Mouse (Mus musculus) cerebellum, postnatal 36 days (tissue): ENCODE data around the gene Pcnp.
A peak's percentile ranks its signal among the peaks of the same experiment; 100 is the strongest.
"Not testable (repeated sequence)": the region's sequence is repeated elsewhere in the genome, so short reads cannot be mapped to it uniquely, and the experiment has no call there.

Source experiments
- DNase-seq, 2 experiments: peaks; one replicate each; pipeline ENCODE4 v3.0.0; 2021 to 2022; ENCODE audit warnings: mixed read lengths in 2 of 2

The Pcnp gene

GRCm38 (mm10) chr16:56029661-56030082 is at the start of gene Pcnp:
Gene Pcnp, minus strand, starts transcription at chr16:56029739.
- DNase-seq, result peak; percentile 97 to 98

GRCm38 (mm10) chr16:56076121-56076869 is 46.8 kb upstream of the Pcnp start:
- peak; percentile 10 to 14 for DNase-seq

GRCm38 (mm10) chr16:56075222-56076111 is 45.9 kb upstream of the Pcnp start:
- peak; percentile 79 to 82 for DNase-seq

GRCm38 (mm10) chr16:56074565-56074964 is 45.0 kb upstream of the Pcnp start:
- peak in 1 of 2 experiments; percentile 10 for DNase-seq

GRCm38 (mm10) chr16:56074122-56074521 is 44.6 kb upstream of the Pcnp start:
- no peak for DNase-seq

GRCm38 (mm10) chr16:56073150-56073549 is 43.6 kb upstream of the Pcnp start:
- not testable (repeated sequence) for DNase-seq

- DNase-seq, result no peak
Observed at GRCm38 (mm10) chr16:56072533-56072932, 43.0 kb upstream of the Pcnp start.

GRCm38 (mm10) chr16:56071317-56072232 is 42.0 kb upstream of the Pcnp start:
- no peak for DNase-seq

- no peak for DNase-seq
Observed at GRCm38 (mm10) chr16:56068523-56069070, 39.1 kb upstream of the Pcnp start.

- DNase-seq, result no peak
Observed at GRCm38 (mm10) chr16:56066113-56066512, 36.6 kb upstream of the Pcnp start.

- DNase-seq, result peak; percentile 49
Observed at GRCm38 (mm10) chr16:56064334-56064990, 34.9 kb upstream of the Pcnp start.

- no peak for DNase-seq
Observed at GRCm38 (mm10) chr16:56062981-56063380, 33.4 kb upstream of the Pcnp start.

GRCm38 (mm10) chr16:56061995-56062594 is 32.6 kb upstream of the Pcnp start:
- no peak for DNase-seq

- DNase-seq, result no peak
Observed at GRCm38 (mm10) chr16:56058151-56058550, 28.6 kb upstream of the Pcnp start.

- no peak for DNase-seq
Observed at GRCm38 (mm10) chr16:56056944-56057590, 27.5 kb upstream of the Pcnp start.

- DNase-seq, result no peak
Observed at GRCm38 (mm10) chr16:56055911-56056310, 26.4 kb upstream of the Pcnp start.

GRCm38 (mm10) chr16:56048038-56048437 is 18.5 kb upstream of the Pcnp start, which contains the start of gene Senp7:
Gene Senp7, plus strand, starts transcription at chr16:56048338.
- not testable (repeated sequence) for DNase-seq

- DNase-seq, result no peak
Observed at GRCm38 (mm10) chr16:56038090-56038489, 8.6 kb upstream of the Pcnp start.

- DNase-seq, result peak; percentile 94 to 97
Observed at GRCm38 (mm10) chr16:56037138-56038010, 7.8 kb upstream of the Pcnp start, which contains the start of gene Trmt10c. Gene Trmt10c, minus strand, starts transcription at chr16:56037819.
